Mouse (Mus musculus): ENCODE data around the gene Olfr78.

- no peak for TF ChIP-seq CHD2 (IDR thresholded peaks at IDR 0.05; ENCODE audit: low read depth, low read length)
- TF ChIP-seq MAFK (IDR thresholded peaks at IDR 0.05; ENCODE audit: insufficient read depth, low read depth, low read length), result no peak
- no peak for TF ChIP-seq ZC3H11A (IDR thresholded peaks at IDR 0.05; ENCODE audit: borderline replicate concordance, low read depth, low read length)
- no peak for TF ChIP-seq HCFC1 (IDR thresholded peaks at IDR 0.05; ENCODE audit: borderline replicate concordance, insufficient read depth, low read length)
These were observed 57.4 kb downstream of the Olfr78 start, which contains the start of gene Olfr558 for GRCm38 (mm10) chr7:102701915-102702314.

Measured in ES-E14 (cell line).